Mouse (Mus musculus) myocyte (in vitro differentiated cells): ENCODE measurements around the gene Gm11214.

ENCODE experiments used
- POLR2A ChIP-seq: IDR thresholded peaks from one replicate; pipeline ENCODE4 v1.6.1; 2011; ENCODE audit warnings: low read depth, mild to moderate bottlenecking, control low read depth, moderate library complexity; ENCODE audit not compliant: insufficient read length
- USF1 ChIP-seq: IDR thresholded peaks from one replicate; pipeline ENCODE4 v1.6.1; 2011; ENCODE audit warnings: low read depth, mild to moderate bottlenecking, control low read depth, moderate library complexity

DNA sequence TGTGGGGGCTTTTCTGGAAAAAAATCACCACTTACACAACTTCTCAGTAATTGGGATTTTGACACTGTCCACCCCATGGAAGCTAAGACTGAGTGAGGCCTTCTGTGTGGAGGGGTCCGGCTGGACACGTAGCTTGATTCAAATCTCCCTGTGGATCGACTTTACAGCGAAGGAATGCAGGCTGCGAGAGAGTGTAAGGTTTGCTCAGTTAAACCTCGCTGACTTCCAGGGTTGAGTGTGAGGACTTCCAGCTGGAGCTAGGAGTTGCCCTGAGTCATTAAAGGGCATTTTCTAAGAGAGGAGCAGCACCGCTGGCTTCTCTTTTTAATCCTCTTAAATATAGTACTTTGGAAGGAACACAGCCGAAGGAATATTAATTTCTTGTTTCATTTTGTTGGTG is 24.2 kb upstream of the Gm11214 start:
- no peak for TF ChIP-seq USF1
- TF ChIP-seq POLR2A: no peak
